Mouse (Mus musculus): ENCODE data around the gene Slc35a5. TPM values are rescaled to one million over a fixed set of nuclear protein-coding genes. Genes with fewer than 3 reads are reported as not detected.

Slc35a5 gene
- polyA plus RNA-seq, 1 experiment from 2014 or later, result 21.6 TPM

DNA sequence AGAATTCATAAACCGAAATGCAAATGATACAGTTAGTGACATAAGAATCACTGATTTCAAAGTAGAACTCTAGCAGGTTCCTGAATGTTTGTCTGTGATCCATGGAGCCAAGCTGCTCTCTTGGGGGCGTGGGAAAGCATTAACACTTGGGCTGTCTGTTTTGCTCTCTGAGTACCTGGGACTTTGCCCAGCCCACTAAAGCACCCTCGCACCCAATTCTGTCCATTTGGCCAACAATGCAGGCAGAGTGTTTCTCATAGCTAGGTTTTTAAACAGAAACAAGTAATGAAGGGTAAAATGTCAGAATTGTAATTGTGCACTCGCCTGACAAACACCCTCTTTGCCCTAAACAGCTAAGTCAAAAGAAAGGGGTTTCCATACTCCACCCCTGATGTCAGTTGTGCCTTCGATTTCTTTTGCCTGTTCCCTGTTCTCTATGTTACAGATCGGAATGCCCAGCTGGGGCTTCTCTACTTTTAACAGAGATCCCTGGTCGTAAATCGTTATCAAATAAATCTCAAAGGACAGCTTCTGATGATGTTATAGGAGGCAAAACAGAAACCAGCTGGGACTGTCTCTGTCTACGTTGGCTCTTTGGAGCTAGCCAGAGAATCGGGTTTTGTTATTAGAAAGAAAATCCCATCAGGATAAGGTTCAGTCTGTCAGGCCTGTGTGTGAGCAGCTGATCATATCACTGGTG is 60.2 kb downstream of the Slc35a5 start:
- Histone ChIP-seq H3K36me3 (ENCODE audit: control insufficient read depth, insufficient read depth, low read length) (no peaks in the 10 kb centered on the region), H3K9ac (ENCODE audit: low read length) (no peak overlapping the region), H3K27ac (ENCODE audit: low read length) (peak overlapping the region; percentile 62), H3K4me3 (replicated peaks; ENCODE audit: low read length) (peak overlapping the region; percentile 30), H3K27me3 (ENCODE audit: control insufficient read depth, insufficient read depth, low read length) (no peaks in the 10 kb centered on the region), H3K4me2 (ENCODE audit: low read depth, low read length) (peak overlapping the region; percentile 55), H3K9me3 (replicated peaks; ENCODE audit: control insufficient read depth, low read length) (no peaks in the 10 kb centered on the region), H3K4me1 (ENCODE audit: control insufficient read depth, insufficient read depth, low read length) (peaks cover 17% of the 10 kb centered on the region; the same call in 1 of the 2 replicates)
- 44% methylated on average over 10 of the region's 10 CpGs for WGBS
- peak; percentile 11; the same call in 1 of the 2 replicates for ATAC-seq (ENCODE audit: insufficient read depth, low FRiP score)

DNA sequence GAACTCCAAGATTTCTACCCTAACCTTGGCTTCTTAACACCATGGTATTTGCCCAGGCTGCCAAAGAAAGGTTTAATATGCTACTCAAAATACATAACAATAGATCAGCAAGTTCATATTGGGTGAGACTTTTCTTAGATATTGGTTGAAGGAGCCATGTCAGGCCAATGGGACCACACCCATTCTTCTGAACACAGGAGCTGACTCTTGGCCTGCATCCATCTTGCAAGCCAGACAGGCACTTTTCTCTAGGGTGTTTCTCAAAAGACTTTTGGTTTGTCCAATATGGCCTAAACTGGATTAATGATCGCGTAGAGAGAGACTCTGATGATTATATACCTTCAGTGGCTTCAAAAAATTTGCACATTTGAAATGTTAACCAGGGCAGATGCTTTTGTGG is 61.0 kb downstream of the Slc35a5 start:
- WGBS, result 78% methylated on average over 2 of the region's 2 CpGs
- H3K4me1 ChIP-seq (ENCODE audit: control insufficient read depth, insufficient read depth, low read length), result peaks cover 20% of the 10 kb centered on the region; the same call in 1 of the 2 replicates
- H3K4me2 ChIP-seq (ENCODE audit: low read depth, low read length), result peak overlapping the region; percentile 55
- H3K27me3 ChIP-seq (ENCODE audit: control insufficient read depth, insufficient read depth, low read length), result no peaks in the 10 kb centered on the region
- H3K4me3 ChIP-seq (replicated peaks; ENCODE audit: low read length), result peak overlapping the region; percentile 18; the same call in 1 of the 2 replicates
- H3K9ac ChIP-seq (ENCODE audit: low read length), result no peak overlapping the region
- ATAC-seq (ENCODE audit: insufficient read depth, low FRiP score), result no peak
- no peaks in the 10 kb centered on the region for H3K36me3 ChIP-seq (ENCODE audit: control insufficient read depth, insufficient read depth, low read length)
- H3K27ac ChIP-seq (ENCODE audit: low read length), result no peak overlapping the region
- H3K9me3 ChIP-seq (replicated peaks; ENCODE audit: control insufficient read depth, low read length), result no peaks in the 10 kb centered on the region

DNA sequence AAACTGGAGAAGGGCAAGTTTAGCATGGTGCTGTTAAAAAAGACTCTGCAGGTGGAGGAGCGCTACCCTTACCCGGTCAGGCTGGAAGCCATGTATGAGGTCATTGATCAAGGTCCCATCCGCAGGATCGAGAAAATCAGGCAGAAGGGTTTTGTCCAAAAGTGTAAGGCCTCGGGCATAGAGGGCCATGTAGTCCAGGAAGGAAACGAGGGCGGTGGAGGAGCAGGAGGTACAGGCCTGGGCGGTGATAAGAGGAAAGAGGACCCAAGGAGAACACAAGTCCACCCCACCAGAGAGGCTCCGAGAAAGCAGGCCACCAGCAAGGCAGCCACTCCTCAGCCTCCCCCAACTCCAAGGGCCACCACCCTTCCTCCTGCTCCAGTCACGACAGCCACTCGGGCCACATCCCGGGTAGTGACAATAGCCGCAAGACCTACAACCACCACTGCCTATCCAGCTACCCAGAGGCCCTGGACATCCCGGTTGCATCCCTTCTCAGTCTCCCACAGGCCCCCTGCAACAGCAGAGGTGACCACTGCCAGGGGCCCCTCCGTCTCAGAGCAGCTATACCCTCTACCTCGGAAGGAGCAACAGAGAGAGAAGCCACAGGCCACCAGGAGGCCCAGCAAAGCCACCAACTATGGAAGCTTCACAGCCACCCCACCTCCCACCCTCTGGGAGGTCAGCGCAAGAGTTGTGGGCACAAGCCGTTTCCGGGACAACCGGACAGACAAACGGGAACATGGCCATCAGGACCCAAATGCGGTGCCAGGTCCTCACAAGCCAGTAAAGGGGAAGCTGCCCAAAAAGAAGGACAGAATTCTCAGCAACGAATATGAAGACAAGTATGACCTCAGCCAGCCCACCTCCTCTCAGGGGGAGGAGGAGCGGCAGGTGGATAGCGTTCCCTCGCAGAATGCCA is 62.7 kb downstream of the Slc35a5 start:
- H3K4me2 ChIP-seq (ENCODE audit: low read depth, low read length), result peak overlapping the region; percentile 55
- H3K4me3 ChIP-seq (replicated peaks; ENCODE audit: low read length), result peak overlapping the region; percentile 14
- no peaks in the 10 kb centered on the region for H3K36me3 ChIP-seq (ENCODE audit: control insufficient read depth, insufficient read depth, low read length)
- 88% methylated on average over 26 of the region's 26 CpGs for WGBS
- H3K4me1 ChIP-seq (ENCODE audit: control insufficient read depth, insufficient read depth, low read length), result peaks cover 18% of the 10 kb centered on the region; the same call in 1 of the 2 replicates
- no peaks in the 10 kb centered on the region for H3K27me3 ChIP-seq (ENCODE audit: control insufficient read depth, insufficient read depth, low read length)
- no peak overlapping the region for H3K27ac ChIP-seq (ENCODE audit: low read length)
- ATAC-seq (ENCODE audit: insufficient read depth, low FRiP score), result no peak; the same call in 1 of the 2 replicates
- H3K9ac ChIP-seq (ENCODE audit: low read length), result no peak overlapping the region
- H3K9me3 ChIP-seq (replicated peaks; ENCODE audit: control insufficient read depth, low read length), result no peaks in the 10 kb centered on the region

DNA sequence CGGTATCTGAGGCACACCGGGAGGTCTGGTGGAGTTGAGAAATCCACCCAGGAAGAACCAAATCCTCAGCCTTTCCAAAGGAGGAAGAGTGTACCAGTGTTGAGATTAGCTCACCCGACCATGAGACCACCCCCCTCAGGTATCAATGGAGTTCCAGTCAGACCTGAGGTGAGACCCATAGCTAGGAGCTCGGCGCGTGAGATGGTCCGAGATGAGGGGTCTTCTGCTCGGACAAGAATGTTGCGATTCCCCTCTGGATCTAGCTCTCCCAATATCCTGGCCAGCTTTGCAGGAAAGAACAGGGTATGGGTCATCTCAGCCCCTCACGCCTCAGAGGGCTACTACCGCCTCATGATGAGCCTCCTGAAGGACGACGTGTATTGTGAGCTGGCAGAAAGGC is 63.5 kb downstream of the Slc35a5 start:
- Histone ChIP-seq H3K4me3 (replicated peaks; ENCODE audit: low read length) (peak overlapping the region; percentile 47), H3K4me2 (ENCODE audit: low read depth, low read length) (peak overlapping the region; percentile 55), H3K27me3 (ENCODE audit: control insufficient read depth, insufficient read depth, low read length) (no peaks in the 10 kb centered on the region), H3K27ac (ENCODE audit: low read length) (no peak overlapping the region), H3K9me3 (replicated peaks; ENCODE audit: control insufficient read depth, low read length) (no peaks in the 10 kb centered on the region), H3K36me3 (ENCODE audit: control insufficient read depth, insufficient read depth, low read length) (no peaks in the 10 kb centered on the region), H3K4me1 (ENCODE audit: control insufficient read depth, insufficient read depth, low read length) (peaks cover 18% of the 10 kb centered on the region; the same call in 1 of the 2 replicates), H3K9ac (ENCODE audit: low read length) (peak overlapping the region; percentile 71)
- no peak for ATAC-seq (ENCODE audit: insufficient read depth, low FRiP score)
- WGBS, result 81% methylated on average over 13 of the region's 13 CpGs

DNA sequence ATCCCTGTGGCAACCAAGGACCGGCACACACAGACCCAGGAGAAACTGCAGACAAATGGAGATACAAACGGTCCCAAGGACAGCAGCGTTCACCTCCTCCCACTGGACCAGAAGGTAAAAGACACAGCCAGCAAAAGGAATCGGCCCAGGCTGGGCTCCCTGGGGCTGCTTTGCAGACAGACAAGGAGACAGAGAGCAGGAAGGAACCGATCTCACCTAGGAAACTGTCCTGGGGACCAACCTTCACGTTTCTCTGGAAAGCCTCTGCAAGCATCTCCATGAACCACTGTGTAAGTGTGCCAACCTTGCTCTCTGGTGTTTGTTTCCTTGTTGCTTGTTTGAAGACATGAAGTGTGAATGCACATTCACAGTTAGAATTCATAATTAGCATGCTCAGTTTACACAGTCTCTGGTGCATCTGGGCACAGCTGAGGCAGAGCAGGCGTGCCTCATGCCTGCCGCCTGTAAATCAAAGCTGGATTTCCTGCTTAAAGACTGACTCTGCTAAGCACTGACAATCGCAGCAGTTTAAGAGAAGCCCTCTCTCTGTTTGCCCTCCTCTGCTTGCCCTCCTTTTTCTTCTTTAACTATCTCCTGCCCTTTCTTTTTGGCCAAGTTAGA is 64.3 kb downstream of the Slc35a5 start:
- H3K9ac ChIP-seq (ENCODE audit: low read length), result peak overlapping the region; percentile 71
- ATAC-seq (ENCODE audit: insufficient read depth, low FRiP score), result peak; percentile 25; the same call in 1 of the 2 replicates
- peaks cover 18% of the 10 kb centered on the region; the same call in 1 of the 2 replicates for H3K4me1 ChIP-seq (ENCODE audit: control insufficient read depth, insufficient read depth, low read length)
- H3K4me3 ChIP-seq (replicated peaks; ENCODE audit: low read length), result peak overlapping the region; percentile 47
- H3K27me3 ChIP-seq (ENCODE audit: control insufficient read depth, insufficient read depth, low read length), result no peaks in the 10 kb centered on the region
- WGBS, result 2% methylated on average over 9 of the region's 9 CpGs
- H3K9me3 ChIP-seq (replicated peaks; ENCODE audit: control insufficient read depth, low read length), result no peaks in the 10 kb centered on the region
- peak overlapping the region; percentile 55 for H3K4me2 ChIP-seq (ENCODE audit: low read depth, low read length)
- no peaks in the 10 kb centered on the region for H3K36me3 ChIP-seq (ENCODE audit: control insufficient read depth, insufficient read depth, low read length)
- H3K27ac ChIP-seq (ENCODE audit: low read length), result peak overlapping the region; percentile 83

DNA sequence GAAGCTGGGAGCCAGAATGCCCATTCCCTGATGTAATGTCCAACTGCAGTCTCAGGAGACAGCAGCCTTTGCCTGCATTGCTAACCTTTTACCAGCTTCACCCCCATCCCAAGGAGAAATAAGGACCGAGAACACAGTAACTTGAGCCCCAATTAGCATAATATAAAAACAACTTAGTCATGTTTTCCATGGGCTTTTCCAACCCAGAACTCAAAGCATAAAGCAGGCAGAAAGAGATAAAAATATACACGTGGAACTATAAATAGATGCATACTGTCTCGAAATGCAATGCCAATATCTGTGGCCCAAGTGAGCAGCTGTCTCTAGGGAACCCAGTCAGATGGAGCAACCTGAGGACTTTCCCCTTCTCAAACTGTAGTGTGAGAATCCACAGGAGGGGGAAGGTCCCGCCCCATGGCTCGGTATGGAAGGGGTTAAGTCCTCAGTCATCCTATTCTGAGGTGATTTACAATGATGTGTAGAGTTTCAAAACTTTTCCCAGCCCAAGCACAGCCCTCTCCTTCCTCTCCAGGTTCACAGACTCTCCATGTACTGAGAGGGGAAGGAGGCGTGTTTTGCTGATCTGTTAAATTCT is 65.3 kb downstream of the Slc35a5 start, which contains the start of gene Ccdc80:
Ccdc80 (plus strand) TSS at position 266 of the 595 bp plus-strand sequence.
- no peaks in the 10 kb centered on the region for H3K9me3 ChIP-seq (replicated peaks; ENCODE audit: control insufficient read depth, low read length)
- H3K9ac ChIP-seq (ENCODE audit: low read length), result peak within 1 kb of the TSS; percentile 71
- peak; percentile 60; the same call in 1 of the 2 replicates for ATAC-seq (ENCODE audit: insufficient read depth, low FRiP score)
- H3K4me3 ChIP-seq (replicated peaks; ENCODE audit: low read length), result peak within 1 kb of the TSS; percentile 47
- 9% methylated on average over 6 of the region's 6 CpGs for WGBS
- no peaks in the 10 kb centered on the region for H3K27me3 ChIP-seq (ENCODE audit: control insufficient read depth, insufficient read depth, low read length)
- H3K4me1 ChIP-seq (ENCODE audit: control insufficient read depth, insufficient read depth, low read length), result peaks cover 18% of the 10 kb centered on the region; the same call in 1 of the 2 replicates
- peak within 1 kb of the TSS; percentile 83 for H3K27ac ChIP-seq (ENCODE audit: low read length)
- H3K4me2 ChIP-seq (ENCODE audit: low read depth, low read length), result peak within 1 kb of the TSS; percentile 55
- no peaks in the 10 kb centered on the region for H3K36me3 ChIP-seq (ENCODE audit: control insufficient read depth, insufficient read depth, low read length)

DNA sequence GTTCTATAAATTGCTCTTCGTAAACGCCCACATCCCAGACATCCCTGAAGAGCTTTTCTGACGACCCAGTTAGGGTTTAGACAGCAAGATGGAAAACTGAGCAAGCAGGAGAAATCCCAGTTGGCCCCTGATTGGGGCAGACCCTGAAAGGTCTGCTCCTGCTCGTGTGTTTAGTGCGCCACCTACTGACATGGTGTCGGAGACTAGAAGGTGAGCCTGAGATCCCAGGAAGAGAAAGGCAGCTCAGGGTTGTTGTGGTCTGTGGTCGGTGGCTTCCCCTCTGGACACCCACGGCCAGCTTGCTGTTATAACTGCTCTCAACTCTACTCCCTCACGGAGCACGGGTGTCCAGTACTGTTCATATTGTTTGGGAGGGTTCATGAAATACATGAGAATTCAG is 68.5 kb downstream of the Slc35a5 start:
- Histone ChIP-seq H3K36me3 (ENCODE audit: control insufficient read depth, insufficient read depth, low read length) (no peaks in the 10 kb centered on the region), H3K27ac (ENCODE audit: low read length) (no peak overlapping the region), H3K4me3 (replicated peaks; ENCODE audit: low read length) (no peak overlapping the region), H3K9me3 (replicated peaks; ENCODE audit: control insufficient read depth, low read length) (no peaks in the 10 kb centered on the region), H3K27me3 (ENCODE audit: control insufficient read depth, insufficient read depth, low read length) (no peaks in the 10 kb centered on the region), H3K4me2 (ENCODE audit: low read depth, low read length) (peak overlapping the region; percentile 38; the same call in 1 of the 2 replicates), H3K4me1 (ENCODE audit: control insufficient read depth, insufficient read depth, low read length) (0 out of 2 replicates have a peak, but pooled peaks cover 9% of the 10 kb centered on the region), H3K9ac (ENCODE audit: low read length) (no peak overlapping the region)
- no peak for ATAC-seq (ENCODE audit: insufficient read depth, low FRiP score)
- 9% methylated on average over 10 of the region's 10 CpGs for WGBS

All from stomach, embryonic 16.5 days (tissue).